Mouse (Mus musculus) embryonic fibroblast, embryonic 13.5 days (primary cell): ENCODE measurements around the gene Elof1. TPM values are rescaled to one million over a fixed set of nuclear protein-coding genes. Genes with fewer than 3 reads are reported as not detected.

Experiments used
- H3K27ac ChIP-seq: 2 replicates; pipeline ENCODE4 v1.5.1; 2012; ENCODE audit warnings: low read length, control low read depth, inconsistent platforms; ENCODE audit not compliant: insufficient read depth
- H3K4me1 ChIP-seq: 2 replicates; pipeline ENCODE4 v1.6.1; 2011; ENCODE audit warnings: low read length; ENCODE audit not compliant: control insufficient read depth, insufficient read depth
- H3K4me3 ChIP-seq: 2 replicates; pipeline ENCODE4 v1.5.1; 2011; ENCODE audit warnings: mild to moderate bottlenecking, control low read depth, low read length; ENCODE audit not compliant: insufficient read depth
- CTCF ChIP-seq: IDR thresholded peaks from 2 replicates; pipeline ENCODE4 v1.5.1; 2011; ENCODE audit warnings: mild to moderate bottlenecking, control low read depth, low read length, moderate library complexity, borderline replicate concordance; ENCODE audit not compliant: insufficient read depth
- POLR2A ChIP-seq: IDR thresholded peaks from 2 replicates; pipeline ENCODE4 v1.6.1; 2011; ENCODE audit warnings: low read depth, mild to moderate bottlenecking, control low read depth, low read length, moderate library complexity
- polyA plus RNA-seq: library from polyadenylated mRNA; stranded (reverse); fragments of >200 nt; gene quantifications from 2 replicates; pipeline ENCODE4 v1.2.4, GENCODE M21; 2011; ENCODE audit warnings: low read depth; ENCODE audit not compliant: missing spikeins, insufficient read length

Elof1 gene
- polyA plus RNA-seq = 65.2 and 69.7 TPM in 2 replicates

- Histone ChIP-seq H3K4me3 (peak within 1 kb of the TSS; percentile 79), H3K27ac (no peak within 1 kb of the TSS), H3K4me1 (no peaks in the 10 kb centered on the region)
- TF ChIP-seq CTCF (no peak), POLR2A (peak; percentile 96)
These were observed at the start of gene Elof1 for GRCm38 (mm10) chr9:22116740-22117426. TSS of gene Elof1 (minus strand) at chr9:22117172.

DNA sequence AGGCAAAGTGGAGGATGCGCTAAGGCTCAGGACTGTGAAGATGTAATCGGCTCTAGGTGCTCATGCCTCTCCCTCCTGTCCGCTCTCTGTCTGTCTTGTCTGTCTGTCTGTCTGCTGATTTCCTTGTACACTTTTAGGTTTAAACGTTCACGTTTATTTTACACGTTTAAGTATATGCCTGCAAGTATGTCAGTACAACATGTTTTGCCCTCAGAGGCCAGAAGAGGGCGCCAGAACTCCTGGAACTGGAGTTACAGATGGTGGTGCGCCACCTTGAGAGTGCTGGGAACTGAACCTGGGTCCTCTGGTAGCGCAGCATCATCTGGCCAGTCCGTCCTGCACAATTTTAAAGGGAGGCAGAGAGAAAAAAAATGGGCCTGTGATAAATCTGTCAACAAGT is 49.7 kb upstream of the Elof1 start:
- TF ChIP-seq CTCF (no peak), POLR2A (no peak)
- Histone ChIP-seq H3K4me1 (no peaks in the 10 kb centered on the region), H3K4me3 (no peak overlapping the region), H3K27ac (no peak overlapping the region)

DNA sequence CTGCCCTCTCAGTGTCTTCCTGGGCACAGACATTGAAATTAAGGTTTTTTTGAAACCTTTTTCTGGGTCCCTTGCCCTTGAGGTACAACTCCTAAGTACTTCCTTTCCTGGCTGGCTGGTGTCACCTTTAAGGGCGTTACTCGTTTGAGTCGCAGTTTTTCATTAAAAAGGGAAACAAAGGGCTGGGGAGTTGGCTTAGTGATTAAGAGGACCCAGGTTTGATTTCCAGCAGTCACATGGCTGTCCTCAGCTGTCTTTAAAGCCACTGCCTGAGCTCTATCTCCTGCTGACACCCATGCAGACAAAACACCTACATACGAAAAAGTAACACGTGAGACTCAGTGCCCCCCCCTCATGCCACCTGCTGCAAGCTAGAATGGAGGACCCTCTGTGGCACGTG is 49.0 kb upstream of the Elof1 start:
- H3K27ac ChIP-seq = no peak overlapping the region
- TF ChIP-seq CTCF (no peak), POLR2A (no peak)

GRCm38 (mm10) chr9:22164711-22165668 is 48.0 kb upstream of the Elof1 start:
- TF ChIP-seq POLR2A (peak; percentile 59), CTCF (no peak)
- H3K4me1 ChIP-seq = no peaks in the 10 kb centered on the region
- H3K4me3 ChIP-seq = peak overlapping the region; percentile 57
- no peak overlapping the region for H3K27ac ChIP-seq

More for the DNA sequence above, 49.0 kb upstream of the Elof1 start:
- no peaks in the 10 kb centered on the region for H3K4me1 ChIP-seq
- H3K4me3 ChIP-seq = no peak overlapping the region

DNA sequence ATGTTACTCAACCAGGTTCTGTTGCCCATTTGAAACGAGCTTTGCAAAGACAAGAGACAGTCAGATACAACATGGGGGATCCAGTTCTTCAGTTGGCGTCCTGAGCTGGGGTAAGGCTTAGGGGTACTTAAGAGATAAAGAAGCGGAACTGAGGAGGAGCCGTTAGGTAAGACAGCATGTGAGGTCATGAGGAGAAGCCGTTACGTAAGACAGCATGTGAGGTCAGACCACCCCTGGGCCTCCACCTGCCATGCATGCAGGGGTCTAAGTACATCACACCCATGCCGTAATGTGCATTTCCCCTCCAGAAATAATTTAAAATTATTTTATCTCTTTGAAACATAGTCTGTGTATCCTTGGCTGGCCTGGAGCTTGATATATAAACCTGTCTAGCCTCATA is 45.9 kb upstream of the Elof1 start:
- Histone ChIP-seq H3K4me1 (no peaks in the 10 kb centered on the region), H3K4me3 (no peak overlapping the region), H3K27ac (no peak overlapping the region)
- no peak for TF ChIP-seq CTCF
- no peak for TF ChIP-seq POLR2A

GRCm38 (mm10) chr9:22162305-22162704 is 45.3 kb upstream of the Elof1 start:
- H3K27ac ChIP-seq = no peak overlapping the region
- TF ChIP-seq POLR2A = no peak
- TF ChIP-seq CTCF = no peak
- H3K4me3 ChIP-seq = no peak overlapping the region
- H3K4me1 ChIP-seq = no peaks in the 10 kb centered on the region

DNA sequence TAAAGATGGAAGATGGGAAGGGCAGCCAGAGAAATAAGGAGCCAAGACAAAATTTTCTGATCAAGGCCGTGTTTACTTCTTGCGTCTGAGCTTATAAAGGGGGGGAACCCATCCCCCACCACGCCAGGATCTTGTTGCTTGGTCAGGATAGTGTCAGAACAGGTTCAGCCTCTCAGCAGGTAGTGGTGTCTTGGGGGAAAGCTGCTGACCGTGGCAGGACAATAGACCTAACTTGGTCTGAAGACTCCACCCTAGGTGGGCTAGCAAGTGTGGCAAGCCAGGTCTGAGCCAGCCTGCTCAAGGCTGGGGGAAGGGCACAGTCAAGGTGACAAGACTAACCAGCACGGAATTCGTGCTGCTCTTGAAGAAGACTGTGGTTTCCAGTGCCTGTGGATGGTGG is 44.3 kb upstream of the Elof1 start:
- H3K4me3 ChIP-seq = no peak overlapping the region
- H3K27ac ChIP-seq = no peak overlapping the region
- no peaks in the 10 kb centered on the region for H3K4me1 ChIP-seq
- TF ChIP-seq POLR2A = no peak
- TF ChIP-seq CTCF = no peak

- Histone ChIP-seq H3K27ac (no peak overlapping the region), H3K4me1 (no peaks in the 10 kb centered on the region), H3K4me3 (peak overlapping the region; percentile 70)
- TF ChIP-seq POLR2A = no peak
- no peak for TF ChIP-seq CTCF
These were observed 40.7 kb upstream of the Elof1 start for GRCm38 (mm10) chr9:22157516-22158265.

GRCm38 (mm10) chr9:22156497-22157245 is 39.7 kb upstream of the Elof1 start, which contains the start of gene Pigyl:
TSS of gene Pigyl (plus strand) at chr9:22156846.
- peak within 1 kb of the TSS; percentile 53 for H3K27ac ChIP-seq
- no peaks in the 10 kb centered on the region for H3K4me1 ChIP-seq
- peak within 1 kb of the TSS; percentile 70 for H3K4me3 ChIP-seq
- TF ChIP-seq POLR2A (peak; percentile 85), CTCF (peak; percentile 40; the same call in 1 of the 2 replicates)
